Mouse (Mus musculus): Measurements from ENCODE around the gene Ctsa. TPM values are rescaled to one million over a fixed set of nuclear protein-coding genes. Genes with fewer than 3 reads are reported as not detected.
A peak's percentile ranks its signal among the peaks of the same experiment; 100 is the strongest.

Gene Ctsa
- polyA plus RNA-seq, 1 experiment = 504 TPM

DNA sequence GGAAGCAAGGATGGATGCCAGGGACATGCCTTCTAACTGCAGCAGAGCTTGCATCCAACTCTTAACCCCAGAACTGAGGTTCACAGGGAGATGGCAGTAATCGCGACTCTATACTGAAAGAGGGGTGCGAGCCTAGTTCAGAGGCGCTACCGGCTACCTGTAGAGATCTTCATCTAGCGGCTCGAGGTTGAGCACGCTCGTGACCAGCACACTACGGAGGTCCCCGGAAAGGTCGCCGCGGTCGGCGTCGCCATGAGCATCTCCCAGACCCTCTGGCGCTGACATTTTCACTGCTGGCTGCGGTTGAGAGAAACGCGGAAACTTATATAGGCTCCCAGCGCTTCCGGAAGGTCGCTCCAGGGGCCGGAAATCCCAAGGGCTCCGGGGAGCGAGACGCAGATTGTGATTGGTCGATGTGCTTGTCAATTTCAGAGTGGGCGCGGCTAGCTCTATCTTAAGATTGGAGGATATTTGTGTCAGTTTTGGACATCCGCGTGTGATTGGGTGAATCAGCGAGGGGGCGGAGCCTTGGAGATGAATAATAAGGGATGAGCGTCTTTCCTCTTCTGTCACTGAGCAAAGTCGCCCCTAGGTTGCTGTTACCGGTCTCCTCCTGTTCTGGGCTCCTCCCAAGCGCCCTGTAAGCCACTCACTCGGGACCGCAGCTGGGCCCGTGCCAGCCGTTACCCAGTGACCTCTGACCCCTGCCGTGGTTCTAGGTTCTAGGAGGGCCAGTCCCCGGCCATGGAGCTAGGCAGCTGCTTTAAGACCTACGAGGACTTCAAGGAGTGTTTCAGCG is 27.9 kb upstream of the Ctsa start, which contains the start of the genes Acot8 and Zswim3:
Acot8 (minus strand) TSS at position 350 of the 799 bp plus-strand sequence.
Zswim3 (plus strand) TSS at position 566 of the 799 bp plus-strand sequence.
- TF ChIP-seq CTCF (conservative IDR thresholded peaks at IDR 0.05; ENCODE audit: insufficient read depth, insufficient read length, low read depth, low read length) (no peak), POLR2A (IDR thresholded peaks at IDR 0.05; ENCODE audit: low read depth, low read length) (peak; percentile 88)
- peaks cover 19% of the 10 kb centered on the region for H3K4me1 ChIP-seq (ENCODE audit: control insufficient read depth, insufficient read depth, low read length)
- peak; percentile 100 for DNase-seq
- peak within 1 kb of the TSS; percentile 82 for H3K27ac ChIP-seq (ENCODE audit: insufficient read depth, low read depth, low read length)
- no peaks in the 10 kb centered on the region for H3K27me3 ChIP-seq (replicated peaks; ENCODE audit: control insufficient read depth, insufficient read depth, low read length)
- under 1% methylated on average over 47 of the region's 47 CpGs for WGBS
- H3K4me3 ChIP-seq (ENCODE audit: insufficient read depth, low read depth, low read length) = peak within 1 kb of the TSS; percentile 100
- no peaks in the 10 kb centered on the region; the same call in 1 of the 2 replicates for H3K36me3 ChIP-seq (ENCODE audit: control insufficient read depth, insufficient read depth, low read length)

DNA sequence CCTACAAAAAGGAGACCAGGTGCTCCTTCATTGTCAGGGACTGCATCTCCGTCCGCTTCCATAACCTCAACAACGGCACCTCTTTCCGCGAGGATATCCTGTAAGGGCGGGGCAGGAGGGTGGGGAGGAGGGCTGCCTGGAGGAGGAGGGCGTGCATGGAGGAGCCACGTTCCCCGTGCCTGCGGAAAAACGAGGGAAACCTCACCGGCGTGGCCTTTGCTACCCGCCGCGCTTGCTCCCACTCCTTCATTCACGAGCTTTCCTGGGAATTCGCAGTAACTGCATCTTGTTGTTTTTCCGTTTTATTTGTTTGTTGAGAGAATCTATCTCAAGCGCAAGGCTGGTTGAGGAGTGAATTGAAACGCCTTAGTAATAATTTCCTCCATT is 27.3 kb upstream of the Ctsa start:
- WGBS = 1% methylated on average over 20 of the region's 21 CpGs
- no peak for DNase-seq

DNA sequence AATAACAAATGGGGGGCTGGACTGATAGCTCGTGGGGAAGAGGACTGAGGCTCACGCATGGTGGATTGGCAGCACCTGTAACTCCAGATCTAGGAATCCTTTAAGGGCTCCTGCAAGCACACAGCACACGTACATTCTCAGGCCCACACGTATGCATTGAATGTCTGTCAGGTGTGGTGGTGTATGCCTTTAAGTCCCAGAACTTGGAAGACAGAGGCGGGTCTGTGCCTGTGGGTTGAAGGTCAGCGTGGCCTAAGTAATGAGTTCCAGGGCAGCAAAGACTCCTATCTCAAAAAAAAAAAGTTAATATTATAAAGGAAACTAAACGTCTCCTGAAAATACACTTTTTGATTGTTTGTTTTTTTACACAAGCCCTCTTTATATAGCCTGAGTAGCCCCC is 26.1 kb upstream of the Ctsa start:
- no peaks in the 10 kb centered on the region for H3K27me3 ChIP-seq (replicated peaks; ENCODE audit: control insufficient read depth, insufficient read depth, low read length)
- no peak overlapping the region for H3K4me3 ChIP-seq (ENCODE audit: insufficient read depth, low read depth, low read length)
- no peak overlapping the region for H3K27ac ChIP-seq (ENCODE audit: insufficient read depth, low read depth, low read length)
- no peak for TF ChIP-seq CTCF (conservative IDR thresholded peaks at IDR 0.05; ENCODE audit: insufficient read depth, insufficient read length, low read depth, low read length)
- TF ChIP-seq POLR2A (IDR thresholded peaks at IDR 0.05; ENCODE audit: low read depth, low read length) = no peak
- H3K4me1 ChIP-seq (ENCODE audit: control insufficient read depth, insufficient read depth, low read length) = peaks cover 15% of the 10 kb centered on the region
- DNase-seq = peak; percentile 51
- no peaks in the 10 kb centered on the region for H3K36me3 ChIP-seq (ENCODE audit: control insufficient read depth, insufficient read depth, low read length)
- 61% methylated on average over 7 of the region's 7 CpGs for WGBS

More for the DNA sequence above, 27.3 kb upstream of the Ctsa start:
- Histone ChIP-seq H3K4me1 (ENCODE audit: control insufficient read depth, insufficient read depth, low read length) (peaks cover 17% of the 10 kb centered on the region), H3K27me3 (replicated peaks; ENCODE audit: control insufficient read depth, insufficient read depth, low read length) (no peaks in the 10 kb centered on the region), H3K4me3 (ENCODE audit: insufficient read depth, low read depth, low read length) (peak overlapping the region; percentile 53), H3K27ac (ENCODE audit: insufficient read depth, low read depth, low read length) (peak overlapping the region; percentile 61), H3K36me3 (ENCODE audit: control insufficient read depth, insufficient read depth, low read length) (no peaks in the 10 kb centered on the region; the same call in 1 of the 2 replicates)
- no peak for TF ChIP-seq CTCF (conservative IDR thresholded peaks at IDR 0.05; ENCODE audit: insufficient read depth, insufficient read length, low read depth, low read length)
- TF ChIP-seq POLR2A (IDR thresholded peaks at IDR 0.05; ENCODE audit: low read depth, low read length) = no peak

DNA sequence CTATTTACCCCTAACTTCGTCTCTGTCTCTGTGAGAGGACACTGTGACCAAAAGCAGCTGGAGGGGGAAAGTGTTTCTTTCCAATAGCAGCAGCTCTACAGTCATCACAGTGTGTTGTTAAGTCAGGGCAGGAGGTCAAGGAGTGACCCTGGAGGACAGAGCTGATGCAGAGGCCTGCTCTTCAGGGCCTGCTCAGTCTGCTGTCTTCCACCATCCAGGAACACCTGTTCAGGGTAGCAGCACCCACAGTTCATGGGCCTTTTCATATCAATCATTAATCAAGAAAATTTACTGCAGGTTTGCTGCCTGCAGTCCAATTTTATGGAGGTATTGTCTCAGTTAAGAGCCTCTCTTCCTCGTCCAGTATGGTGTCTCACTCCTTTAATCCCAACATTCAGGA is 19.1 kb upstream of the Ctsa start:
- DNase-seq = peak; percentile 38
- WGBS = 36% methylated on average over 2 of the region's 2 CpGs
- Histone ChIP-seq H3K27me3 (replicated peaks; ENCODE audit: control insufficient read depth, insufficient read depth, low read length) (no peaks in the 10 kb centered on the region), H3K4me3 (ENCODE audit: insufficient read depth, low read depth, low read length) (no peak overlapping the region), H3K36me3 (ENCODE audit: control insufficient read depth, insufficient read depth, low read length) (no peaks in the 10 kb centered on the region), H3K27ac (ENCODE audit: insufficient read depth, low read depth, low read length) (no peak overlapping the region), H3K4me1 (ENCODE audit: control insufficient read depth, insufficient read depth, low read length) (no peaks in the 10 kb centered on the region)
- TF ChIP-seq POLR2A (IDR thresholded peaks at IDR 0.05; ENCODE audit: low read depth, low read length) (no peak), CTCF (conservative IDR thresholded peaks at IDR 0.05; ENCODE audit: insufficient read depth, insufficient read length, low read depth, low read length) (no peak)

DNA sequence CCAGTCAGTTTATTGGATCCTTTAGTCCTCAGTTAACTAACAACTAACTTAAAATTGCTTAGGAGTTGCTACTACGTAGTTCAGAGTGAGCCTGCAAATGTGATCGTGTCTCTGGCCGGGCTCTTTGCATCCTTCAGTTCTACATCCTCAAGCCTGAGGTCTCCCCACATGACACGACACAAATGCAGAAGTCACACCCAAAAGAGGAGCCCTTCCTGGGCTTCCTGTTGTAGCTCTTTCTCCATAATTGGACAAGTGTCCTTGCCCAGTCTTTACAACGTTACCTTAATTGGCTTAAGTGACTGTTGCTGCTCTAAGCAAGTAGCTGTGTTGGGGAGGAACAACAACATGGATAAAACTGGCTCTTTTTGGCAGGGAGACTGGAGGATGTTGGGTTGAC is 17.3 kb upstream of the Ctsa start:
- no peaks in the 10 kb centered on the region for H3K27me3 ChIP-seq (replicated peaks; ENCODE audit: control insufficient read depth, insufficient read depth, low read length)
- no peak overlapping the region for H3K4me3 ChIP-seq (ENCODE audit: insufficient read depth, low read depth, low read length)
- no peak overlapping the region for H3K27ac ChIP-seq (ENCODE audit: insufficient read depth, low read depth, low read length)
- H3K36me3 ChIP-seq (ENCODE audit: control insufficient read depth, insufficient read depth, low read length) = no peaks in the 10 kb centered on the region
- DNase-seq = no peak
- no peak for TF ChIP-seq CTCF (conservative IDR thresholded peaks at IDR 0.05; ENCODE audit: insufficient read depth, insufficient read length, low read depth, low read length)
- no peak for TF ChIP-seq POLR2A (IDR thresholded peaks at IDR 0.05; ENCODE audit: low read depth, low read length)
- no peaks in the 10 kb centered on the region for H3K4me1 ChIP-seq (ENCODE audit: control insufficient read depth, insufficient read depth, low read length)
- WGBS = 87% methylated on average over 5 of the region's 5 CpGs

DNA sequence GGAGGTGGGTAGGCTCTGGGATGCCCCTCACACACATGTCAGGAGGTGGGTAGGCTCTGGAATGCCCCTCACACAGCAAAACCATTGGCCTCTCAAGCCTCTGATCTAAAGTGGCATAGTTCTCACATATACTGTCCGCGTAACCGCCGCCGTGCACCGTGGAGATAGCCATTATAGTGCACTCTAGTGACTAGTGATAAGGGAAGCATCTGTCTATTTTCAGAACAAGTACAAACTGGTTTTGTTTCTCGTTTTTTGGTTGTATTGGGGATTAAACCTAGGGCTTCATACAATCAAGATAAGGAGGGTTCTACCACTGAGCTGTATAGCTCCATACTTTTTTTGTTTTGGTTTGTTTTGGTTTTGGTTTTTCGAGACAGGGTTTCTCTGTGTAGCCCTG is 16.9 kb upstream of the Ctsa start:
- Histone ChIP-seq H3K27me3 (replicated peaks; ENCODE audit: control insufficient read depth, insufficient read depth, low read length) (no peaks in the 10 kb centered on the region), H3K4me3 (ENCODE audit: insufficient read depth, low read depth, low read length) (no peak overlapping the region), H3K36me3 (ENCODE audit: control insufficient read depth, insufficient read depth, low read length) (no peaks in the 10 kb centered on the region), H3K27ac (ENCODE audit: insufficient read depth, low read depth, low read length) (no peak overlapping the region), H3K4me1 (ENCODE audit: control insufficient read depth, insufficient read depth, low read length) (no peaks in the 10 kb centered on the region)
- TF ChIP-seq POLR2A (IDR thresholded peaks at IDR 0.05; ENCODE audit: low read depth, low read length) (no peak), CTCF (conservative IDR thresholded peaks at IDR 0.05; ENCODE audit: insufficient read depth, insufficient read length, low read depth, low read length) (no peak)
- DNase-seq = no peak
- 93% methylated on average over 8 of the region's 8 CpGs for WGBS

- no peak for DNase-seq
- Histone ChIP-seq H3K36me3 (ENCODE audit: control insufficient read depth, insufficient read depth, low read length) (no peaks in the 10 kb centered on the region), H3K27me3 (replicated peaks; ENCODE audit: control insufficient read depth, insufficient read depth, low read length) (no peaks in the 10 kb centered on the region), H3K4me3 (ENCODE audit: insufficient read depth, low read depth, low read length) (no peak overlapping the region), H3K27ac (ENCODE audit: insufficient read depth, low read depth, low read length) (no peak overlapping the region), H3K4me1 (ENCODE audit: control insufficient read depth, insufficient read depth, low read length) (no peaks in the 10 kb centered on the region)
- 85% methylated on average over 6 of the region's 6 CpGs for WGBS
- TF ChIP-seq CTCF (conservative IDR thresholded peaks at IDR 0.05; ENCODE audit: insufficient read depth, insufficient read length, low read depth, low read length) (no peak), POLR2A (IDR thresholded peaks at IDR 0.05; ENCODE audit: low read depth, low read length) (no peak)
Observed at GRCm38 (mm10) chr2:164817206-164817605, 15.5 kb upstream of the Ctsa start.
